Mouse (Mus musculus) embryonic facial prominence, embryonic 11.5 days (tissue): ENCODE results near the gene Phlda2. TPM values are rescaled to one million over a fixed set of nuclear protein-coding genes. Genes with fewer than 3 reads are reported as not detected.

Experiments used
- ATAC-seq: fragments of 200-750 bp; cut with Nextera tagmentation; replicated peaks from 2 replicates; pipeline ENCODE4 v1.8.0; 2017; ENCODE audit warnings: low read depth; ENCODE audit not compliant: insufficient number of reproducible peaks, low FRiP score, low TSS enrichment
- DNase-seq: peaks from one replicate; pipeline ENCODE4 v3.0.0-alpha.2; 2015; ENCODE audit warnings: low spot score
- H3K27ac ChIP-seq: fragments of 300-500 bp; sonication (generic); replicated peaks from 2 replicates; pipeline ENCODE4 v1.5.1; 2014; ENCODE audit warnings: mild to moderate bottlenecking, low read depth, low read length, control low read depth
- H3K27me3 ChIP-seq: fragments of 300-500 bp; sonication (generic); 2 replicates; pipeline ENCODE4 v1.6.1; 2014; ENCODE audit warnings: mild to moderate bottlenecking, low read length, moderate library complexity, mixed read lengths; ENCODE audit not compliant: control insufficient read depth, insufficient read depth
- H3K36me3 ChIP-seq: fragments of 300-500 bp; sonication (generic); replicated peaks from 2 replicates; pipeline ENCODE4 v1.6.1; 2014; ENCODE audit warnings: low read depth, mild to moderate bottlenecking, low read length, moderate library complexity, mixed read lengths; ENCODE audit not compliant: control insufficient read depth, insufficient read depth
- H3K4me1 ChIP-seq: fragments of 300-500 bp; sonication (generic); 2 replicates; pipeline ENCODE4 v1.6.1; 2014; ENCODE audit warnings: low read length, mixed read lengths; ENCODE audit not compliant: control insufficient read depth, insufficient read depth
- H3K4me2 ChIP-seq: fragments of 300-500 bp; sonication (generic); 2 replicates; pipeline ENCODE4 v1.6.1; 2014; ENCODE audit warnings: low read depth, mild to moderate bottlenecking, control low read depth, low read length, moderate library complexity
- H3K4me3 ChIP-seq: fragments of 300-500 bp; sonication (generic); 2 replicates; pipeline ENCODE4 v1.5.1; 2014; ENCODE audit warnings: low read depth, low read length, control low read depth
- H3K9ac ChIP-seq: fragments of 300-500 bp; sonication (generic); replicated peaks from 2 replicates; pipeline ENCODE4 v1.6.1; 2014; ENCODE audit warnings: mild to moderate bottlenecking, control low read depth, low read length
- H3K9me3 ChIP-seq: fragments of 300-500 bp; sonication (generic); replicated peaks from 2 replicates; pipeline ENCODE4 v1.6.1; 2016; ENCODE audit warnings: mild to moderate bottlenecking, low read length, inconsistent platforms, mixed read lengths; ENCODE audit not compliant: control insufficient read depth
- WGBS: fragments of 180-500 bp; shearing (Covaris S2); extraction: QIAGEN DNeasy Blood & Tissue Kit; methylation state at CpG from one replicate; pipeline ENCODE4 v1.1.7; 2014; 5-methylcytosine and 5-hydroxymethylcytosine counted together
- polyA plus RNA-seq: library from polyadenylated mRNA; unstranded; fragments of >200 nt; fragmentation: Nextera tagmentation; extraction: Ambion mirVana; gene quantifications from 2 replicates; pipeline ENCODE4 v1.2.1, GENCODE M21; 2014

Phlda2 gene
- polyA plus RNA-seq, 1 experiment from 2014 or later = 2.8 TPM

DNA sequence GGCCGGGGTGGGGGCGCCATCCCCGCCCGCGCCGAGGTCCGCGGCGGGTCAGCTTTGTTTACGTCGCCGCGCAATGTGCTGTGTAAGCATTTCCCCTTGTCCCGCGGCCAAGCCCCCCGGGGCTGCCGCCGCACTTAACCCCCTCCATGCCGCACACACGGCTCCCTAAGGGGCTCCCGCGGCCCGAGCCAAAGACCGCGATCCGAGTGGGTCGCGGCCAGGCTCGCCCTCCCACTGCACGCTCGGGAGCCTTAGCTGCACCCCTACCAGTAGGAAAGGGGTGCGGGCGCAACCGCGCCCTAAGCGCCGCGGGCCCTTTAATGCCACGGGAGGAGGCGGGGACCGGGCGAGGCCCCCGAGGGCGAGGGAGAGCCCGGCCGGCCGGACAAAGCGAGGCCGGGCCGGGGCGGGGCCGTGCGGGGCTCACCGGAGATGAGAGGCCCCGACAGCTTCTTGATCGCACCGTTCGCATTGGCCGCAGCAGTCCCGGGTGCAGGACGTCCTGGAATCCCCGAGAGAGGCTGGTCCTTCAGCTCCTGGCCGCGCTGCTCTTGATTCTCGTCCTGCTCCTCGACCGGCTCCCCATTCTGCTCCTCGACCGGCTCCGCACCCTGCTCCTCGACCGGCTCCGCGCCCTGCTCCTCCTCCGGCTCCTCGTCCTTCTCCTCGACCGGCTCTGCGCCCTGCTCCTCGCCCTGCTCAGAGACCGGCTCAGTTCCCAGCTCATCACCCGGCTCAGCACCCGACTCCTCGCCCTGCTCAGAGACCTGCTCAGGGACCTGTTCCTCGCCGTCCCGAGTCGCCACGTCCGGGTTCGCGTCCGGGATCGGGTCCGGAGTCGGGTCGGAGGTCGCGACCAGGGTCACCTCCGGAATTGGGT, 43.4 kb downstream of the Phlda2 start:
- Histone ChIP-seq H3K36me3 (no peaks in the 10 kb centered on the region), H3K27ac (peak overlapping the region; percentile 65), H3K4me3 (peak overlapping the region; percentile 67), H3K4me2 (peak overlapping the region; percentile 75), H3K9me3 (peaks cover 19% of the 10 kb centered on the region), H3K27me3 (0 out of 2 replicates have a peak, but pooled peaks cover 2% of the 10 kb centered on the region), H3K4me1 (no peaks in the 10 kb centered on the region), H3K9ac (peak overlapping the region; percentile 76)
- ATAC-seq (no peak), DNase-seq (peak; percentile 33)
- WGBS = 30% methylated on average over 96 of the region's 100 CpGs

DNA sequence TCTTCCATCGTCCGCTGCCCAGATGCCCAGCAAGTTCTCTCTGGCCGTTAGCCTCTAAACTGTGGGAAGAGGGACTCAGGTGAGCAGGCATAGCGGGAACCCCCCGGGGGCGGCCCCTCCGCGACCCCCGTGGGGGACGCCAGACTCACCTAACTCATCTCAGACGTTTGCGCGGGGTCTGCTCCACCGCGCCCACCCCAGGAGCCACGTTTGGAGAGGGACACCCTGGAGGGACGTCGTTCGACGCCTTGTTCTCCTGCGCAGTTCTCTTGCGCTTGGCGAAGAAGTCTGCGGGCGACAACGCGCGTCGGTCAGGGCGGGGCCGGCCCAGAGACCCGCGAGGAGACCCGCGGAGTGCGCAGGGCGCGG, 44.0 kb downstream of the Phlda2 start:
- Histone ChIP-seq H3K4me3 (peak overlapping the region; percentile 67), H3K27me3 (0 out of 2 replicates have a peak, but pooled peaks cover 2% of the 10 kb centered on the region), H3K9ac (peak overlapping the region; percentile 76), H3K4me1 (no peaks in the 10 kb centered on the region), H3K4me2 (peak overlapping the region; percentile 75), H3K36me3 (no peaks in the 10 kb centered on the region), H3K27ac (no peak overlapping the region; the same call in 1 of the 2 replicates), H3K9me3 (peaks cover 19% of the 10 kb centered on the region)
- DNase-seq (no peak), ATAC-seq (no peak)
- WGBS = 25% methylated on average over 38 of the region's 38 CpGs

Other genes with a start within 250 kb of the Phlda2 start
- gene Cdkn1c, start 42.1 kb downstream of the Phlda2 start, polyA plus RNA-seq = 1,085 and 1,117 TPM in 2 replicates
- 0.58 and 1.0 TPM in 2 replicates for gene Slc22a18, start 29.4 kb downstream of the Phlda2 start, polyA plus RNA-seq
- gene Nap1l4, start 46.0 kb upstream of the Phlda2 start, polyA plus RNA-seq = 178 and 197 TPM in 2 replicates
- 55.9 and 56.7 TPM in 2 replicates for gene Cars, start 96.9 kb upstream of the Phlda2 start, polyA plus RNA-seq
- gene Tnfrsf26, start 125.6 kb upstream of the Phlda2 start, polyA plus RNA-seq = 0.07 and 0.08 TPM in 2 replicates
- 8.3 and 11.5 TPM in 2 replicates for gene Tnfrsf22, start 146.5 kb upstream of the Phlda2 start, polyA plus RNA-seq
- gene Tnfrsf23, start 182.7 kb upstream of the Phlda2 start, polyA plus RNA-seq = 0.43 and 0.59 TPM in 2 replicates